Mouse (Mus musculus) T-helper 17 cell (primary cell): ENCODE measurements around the gene Kif1b.
"Not testable (repeated sequence)": the region's sequence is repeated elsewhere in the genome, so short reads cannot be mapped to it uniquely, and the experiment has no call there.

ENCODE experiments used
- in situ Hi-C, 2 experiments: fragments of 300-600 bp; cut with MboI, MseI; formaldehyde crosslinking; loops; 1 replicate in 1 of 2; 2 replicates in 1 of 2; pipeline ENCODE4 v1.15.1; 2025; ENCODE audit warnings: high pct_unique_total_duplicates in 2 of 2

Gene Kif1b

DNA sequence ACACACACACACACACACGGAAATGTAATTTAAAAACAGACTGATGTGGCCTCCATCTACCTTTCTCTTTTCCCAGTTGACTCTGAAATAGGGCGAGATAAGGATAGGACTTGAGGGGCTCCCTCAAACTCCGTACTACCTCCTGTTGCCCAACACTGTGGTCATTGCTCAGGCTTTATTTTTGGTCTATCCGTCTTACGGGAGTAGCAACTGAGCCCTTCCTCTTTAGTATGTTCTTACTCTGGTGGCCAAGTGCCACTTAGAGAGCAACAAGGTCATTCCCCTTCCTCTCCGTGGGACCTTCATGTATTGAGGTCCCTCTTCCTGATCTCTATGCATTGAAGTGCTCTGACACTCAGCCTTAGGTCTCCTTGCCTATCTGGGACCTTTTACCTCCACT lies 133.8 kb downstream of the Kif1b start:
- in situ Hi-C loops, result no loop called here

DNA sequence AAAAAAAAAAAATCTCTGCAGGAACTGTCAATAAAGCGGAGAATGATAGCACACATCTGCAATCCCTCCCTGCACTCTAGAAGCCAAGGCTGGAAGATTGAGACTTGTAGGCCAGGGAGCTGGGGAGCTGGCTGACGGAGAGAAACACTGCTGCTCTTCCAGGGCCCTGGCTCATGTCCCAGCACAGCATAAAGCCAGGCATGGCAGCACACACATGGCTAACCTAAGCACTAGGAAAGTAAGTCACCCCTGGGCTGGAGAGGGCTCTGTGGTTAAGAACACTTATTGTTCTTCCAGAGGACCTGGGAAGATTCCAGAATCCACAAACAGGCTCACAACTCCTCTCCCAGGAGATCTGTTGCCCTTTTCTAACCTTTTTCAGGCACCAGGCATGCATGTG lies 134.8 kb downstream of the Kif1b start:
- in situ Hi-C loops, result no loop called here

DNA sequence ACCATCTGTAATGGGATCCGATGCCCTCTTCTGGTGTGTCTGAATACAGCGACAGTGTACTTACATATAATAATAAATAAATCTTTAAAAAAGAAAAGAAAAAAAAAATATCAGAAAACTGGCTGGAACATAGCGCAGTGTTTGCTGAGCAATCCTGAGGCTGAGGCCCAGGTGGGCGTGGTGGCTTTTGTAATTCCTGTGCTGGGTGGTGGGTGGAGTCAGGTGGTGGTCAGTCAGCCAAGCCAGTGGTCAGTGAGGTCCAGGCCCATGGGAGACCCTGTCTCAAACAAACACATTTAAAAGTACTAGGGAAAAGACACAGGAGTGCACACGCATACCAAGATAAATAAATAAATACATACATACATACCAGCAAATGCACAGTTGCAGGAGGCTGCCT lies 135.4 kb downstream of the Kif1b start:
- in situ Hi-C loops, result no loop called here

DNA sequence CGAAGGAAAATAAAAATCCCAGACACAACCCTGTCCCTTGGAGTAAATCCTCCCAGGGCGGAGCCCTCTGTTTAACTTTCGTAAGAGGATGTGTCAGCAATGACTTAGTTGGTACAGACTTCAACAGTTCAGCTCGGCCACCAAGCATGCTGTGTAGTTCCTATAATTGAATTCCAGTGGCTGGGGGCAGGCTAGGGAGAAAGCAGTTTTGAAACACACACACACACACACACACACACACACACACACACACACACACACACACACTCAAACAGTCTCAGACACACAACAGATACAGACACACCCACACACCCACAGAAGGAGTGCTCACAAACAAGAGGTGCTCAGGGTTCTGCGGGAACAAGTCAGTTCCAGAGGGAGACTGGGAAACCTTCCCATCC lies 135.9 kb downstream of the Kif1b start:
- in situ Hi-C loops, result no loop called here

DNA sequence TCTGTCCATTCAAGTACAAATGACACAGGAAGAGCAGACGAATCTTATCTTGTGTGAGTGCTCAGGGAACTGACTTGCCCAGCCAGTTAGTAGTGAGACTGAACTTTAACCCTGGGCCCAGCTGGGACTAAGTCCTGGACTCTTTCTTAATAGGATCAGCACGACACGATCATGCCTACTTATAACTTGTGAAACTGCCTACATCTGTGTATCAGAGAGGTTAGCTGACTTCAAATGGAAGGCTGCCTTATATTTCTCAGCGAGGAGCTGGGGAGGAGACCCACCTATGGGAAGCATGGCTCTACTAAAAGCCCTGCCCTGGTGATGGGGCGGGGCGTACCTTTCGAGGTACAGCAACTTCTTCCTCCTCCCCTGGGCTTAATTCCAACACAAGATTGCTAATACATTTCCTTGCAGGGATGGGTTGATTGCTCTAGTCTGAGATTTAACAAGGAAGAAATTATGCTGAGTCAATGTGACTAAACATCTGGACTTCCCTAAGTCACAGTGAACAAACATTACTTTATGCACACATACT lies 137.0 kb downstream of the Kif1b start:
- in situ Hi-C loops, result no loop called here

DNA sequence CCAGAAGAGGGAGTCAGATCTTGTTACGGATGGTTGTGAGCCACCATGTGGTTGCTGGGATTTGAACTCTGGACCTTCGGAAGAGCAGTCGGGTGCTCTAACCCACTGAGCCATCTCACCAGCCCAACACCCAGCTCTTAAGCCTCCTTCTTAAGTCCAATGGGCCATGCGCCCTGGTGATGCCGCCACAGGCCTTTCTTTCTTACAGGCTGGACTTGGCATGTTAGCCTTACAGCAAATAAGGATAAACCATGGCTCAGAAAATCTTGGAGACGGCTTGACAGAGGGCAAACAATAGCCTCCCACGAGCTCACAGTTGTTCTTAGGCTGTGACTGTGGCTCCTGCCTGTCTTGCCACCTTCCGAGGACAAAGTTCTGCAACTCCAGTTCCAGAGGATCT lies 137.6 kb downstream of the Kif1b start:
- in situ Hi-C loops, result not testable (repeated sequence)

DNA sequence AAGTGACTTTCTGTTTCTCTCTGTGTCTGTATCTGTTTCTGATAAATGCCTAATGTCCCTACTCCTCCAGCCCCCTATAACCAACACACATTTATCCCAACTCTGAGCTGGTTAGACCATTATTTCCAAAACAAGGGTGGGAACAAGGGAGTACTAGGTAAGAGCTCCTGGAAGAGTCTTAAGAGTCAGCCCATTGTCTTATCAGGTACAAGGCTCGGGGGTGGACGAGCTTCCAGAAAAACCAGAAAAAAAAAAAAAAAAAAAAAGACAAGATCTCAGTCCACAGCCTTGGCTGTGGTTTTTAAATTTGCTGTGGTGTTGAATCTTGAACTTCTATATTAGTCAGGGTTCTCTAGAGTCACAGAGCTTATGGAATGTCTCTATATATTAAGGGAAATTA lies 139.5 kb downstream of the Kif1b start:
- in situ Hi-C loops, result no loop called here

DNA sequence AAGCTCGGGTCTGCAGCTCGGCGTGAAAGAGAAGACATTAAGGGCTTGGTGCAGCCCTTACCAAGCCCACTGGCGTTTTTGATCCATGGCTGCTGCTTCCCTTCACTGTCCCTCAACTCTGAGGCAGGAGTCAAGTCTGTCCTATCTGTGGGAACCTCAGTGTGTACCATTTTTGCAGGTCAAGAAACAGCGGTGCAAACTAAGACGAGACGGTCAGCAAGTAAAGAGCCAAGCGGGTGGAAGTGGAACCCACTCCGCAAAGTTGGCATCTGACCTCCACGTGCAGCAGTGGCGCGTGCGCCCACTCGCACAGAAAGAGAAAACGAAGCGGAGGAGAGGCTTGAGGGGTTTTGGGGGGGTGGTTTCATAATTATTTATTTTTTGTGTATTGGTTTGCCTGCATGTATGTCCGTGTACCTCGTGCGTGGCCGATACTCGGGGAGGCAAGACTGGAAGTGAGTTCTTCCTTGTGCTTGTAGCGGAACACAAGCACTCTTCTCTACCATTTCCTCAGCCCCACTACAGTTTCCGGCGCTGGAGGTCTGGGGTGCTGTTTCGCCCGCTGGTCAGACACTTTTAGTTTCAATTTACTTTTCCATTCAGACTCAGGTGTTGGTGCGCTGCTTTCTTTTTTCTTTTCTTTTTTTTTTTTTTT lies 140.4 kb downstream of the Kif1b start:
- in situ Hi-C loops, result no loop called here

DNA sequence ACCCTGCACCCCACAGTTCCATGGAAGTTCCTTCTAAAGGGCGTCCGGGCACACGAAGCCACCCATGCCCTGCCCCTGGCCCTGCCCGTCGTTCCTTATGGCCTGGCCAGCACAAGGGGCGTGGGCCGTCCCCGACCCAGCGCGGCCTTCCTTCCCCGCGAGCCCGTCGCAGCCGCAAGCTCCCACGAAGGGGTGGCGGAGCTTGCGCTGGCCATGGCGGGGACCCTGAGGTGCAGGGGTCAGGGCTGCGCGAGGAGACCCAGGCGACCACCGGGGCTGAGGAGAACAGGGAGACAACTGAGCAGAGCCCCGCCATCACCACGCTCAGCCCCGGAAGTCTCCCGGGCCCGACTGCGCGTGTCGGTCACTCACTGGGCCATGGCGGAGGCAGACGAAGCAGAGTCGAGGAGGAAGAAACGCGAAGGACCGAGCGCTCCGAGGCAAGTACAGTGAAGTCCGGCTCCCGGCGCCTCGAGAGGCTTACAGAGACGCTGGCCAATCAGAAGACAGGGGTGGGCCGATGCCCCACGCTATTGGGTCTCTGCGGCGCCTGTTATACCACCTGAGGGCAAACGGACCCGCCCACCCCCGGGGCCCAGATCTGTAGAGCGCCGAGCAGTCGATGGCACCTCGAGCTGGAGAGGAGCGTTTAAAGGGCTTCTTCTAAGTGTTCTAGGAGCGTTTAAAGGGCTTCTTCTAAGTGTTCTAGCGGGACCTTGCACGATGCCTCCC lies 141.1 kb downstream of the Kif1b start, which contains the start of gene Pgd:
Gene Pgd, minus strand, starts transcription at position 557 of the 732 bp plus-strand sequence.
- in situ Hi-C loops, result no loop called here

DNA sequence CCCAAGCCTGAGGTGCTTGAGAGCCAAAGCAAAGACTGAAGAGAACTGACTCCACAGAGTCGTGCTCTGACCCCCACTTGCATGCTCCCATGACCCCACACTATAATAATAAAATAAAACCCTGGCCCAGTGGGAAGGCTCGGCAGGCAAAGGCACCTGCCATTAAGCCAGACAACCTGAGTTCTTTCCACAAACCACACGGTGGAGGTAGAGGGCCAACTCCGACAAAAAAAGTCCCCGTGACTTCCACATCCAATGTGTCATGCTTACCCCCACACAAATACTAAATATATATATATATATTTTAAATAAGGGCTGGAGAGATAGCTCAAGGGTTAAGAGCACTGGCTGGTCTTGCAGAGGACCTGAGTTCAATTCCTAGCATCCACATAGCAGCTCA lies 143.3 kb downstream of the Kif1b start:
- in situ Hi-C loops, result no loop called here

DNA sequence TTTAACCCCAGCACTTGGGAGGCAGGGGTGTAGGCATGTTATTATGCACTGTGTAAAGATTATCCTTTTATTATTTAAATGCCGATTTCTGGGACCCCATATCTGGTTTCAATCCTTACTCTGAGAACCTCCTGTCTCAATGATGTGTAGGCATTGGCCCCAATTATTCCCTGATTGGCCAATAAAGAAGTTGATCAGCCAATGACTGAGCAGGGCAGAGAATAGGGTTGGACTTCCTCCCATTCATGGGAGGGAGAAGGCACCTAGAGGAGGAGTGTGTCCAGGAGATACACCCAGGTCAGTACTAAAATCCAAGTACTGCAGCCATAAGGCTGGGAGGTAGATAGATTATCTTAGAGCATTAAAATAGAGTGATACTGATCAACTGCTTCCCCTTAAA lies 144.3 kb downstream of the Kif1b start:
- in situ Hi-C loops, result no loop called here

DNA sequence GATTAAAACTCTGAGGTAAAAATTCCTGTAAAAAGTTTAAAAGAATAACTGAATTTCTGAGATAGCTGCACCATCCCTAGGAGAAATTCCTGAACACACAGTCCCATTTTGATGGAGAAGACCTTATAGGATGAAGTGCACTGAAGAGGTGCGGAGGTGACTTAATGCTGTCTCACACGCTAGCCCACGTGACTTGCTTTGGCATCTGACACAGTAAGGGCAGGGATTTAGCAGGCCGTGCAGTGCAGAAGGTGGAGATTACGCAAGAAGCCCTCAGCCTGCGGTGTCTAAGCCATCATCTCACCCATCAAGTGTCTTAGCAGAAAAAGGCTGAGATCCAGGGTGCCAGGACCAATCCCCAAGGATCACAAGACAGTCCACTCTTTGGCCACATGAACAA lies 146.3 kb downstream of the Kif1b start:
- in situ Hi-C loops, result no loop called here

DNA sequence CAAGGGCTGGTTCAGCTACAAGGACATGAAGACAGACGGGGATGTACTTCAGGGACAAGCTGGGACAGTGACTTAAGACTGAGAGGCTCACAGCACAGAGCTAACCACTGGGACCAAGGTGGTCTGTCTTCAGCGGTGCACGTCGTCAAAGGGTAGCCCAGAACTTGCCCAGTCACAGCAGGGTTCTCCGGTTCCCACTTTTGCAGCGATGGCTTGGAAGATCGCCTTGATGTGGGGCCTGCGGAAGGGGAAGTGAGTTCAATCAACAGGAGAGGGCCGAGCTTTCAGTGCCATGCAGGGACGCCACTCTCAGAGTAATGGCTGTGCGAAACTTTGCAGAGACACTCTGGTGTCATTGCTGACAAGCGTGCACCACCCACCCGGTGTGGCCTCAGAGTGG lies 147.6 kb downstream of the Kif1b start:
- in situ Hi-C loops, result no loop called here

DNA sequence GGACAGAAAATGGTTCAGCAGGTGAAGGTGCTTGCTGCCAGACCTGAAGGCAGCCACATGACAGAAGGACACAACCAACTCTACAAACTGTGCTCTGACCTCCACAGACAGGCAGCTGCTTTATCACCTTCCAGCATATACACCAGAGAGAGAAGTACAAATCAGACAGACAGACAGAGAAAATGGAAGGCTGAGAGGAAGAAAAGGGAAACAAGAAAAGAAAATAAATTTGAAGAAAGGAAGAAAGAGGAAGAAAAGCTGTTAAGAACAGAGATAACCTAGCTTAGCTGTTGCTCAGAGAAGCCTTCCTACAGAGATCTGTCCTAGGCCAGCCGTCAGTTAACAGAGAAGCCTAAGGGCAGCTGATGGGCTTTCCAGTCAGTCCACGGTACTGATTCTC lies 148.3 kb downstream of the Kif1b start:
- in situ Hi-C loops, result no loop called here

DNA sequence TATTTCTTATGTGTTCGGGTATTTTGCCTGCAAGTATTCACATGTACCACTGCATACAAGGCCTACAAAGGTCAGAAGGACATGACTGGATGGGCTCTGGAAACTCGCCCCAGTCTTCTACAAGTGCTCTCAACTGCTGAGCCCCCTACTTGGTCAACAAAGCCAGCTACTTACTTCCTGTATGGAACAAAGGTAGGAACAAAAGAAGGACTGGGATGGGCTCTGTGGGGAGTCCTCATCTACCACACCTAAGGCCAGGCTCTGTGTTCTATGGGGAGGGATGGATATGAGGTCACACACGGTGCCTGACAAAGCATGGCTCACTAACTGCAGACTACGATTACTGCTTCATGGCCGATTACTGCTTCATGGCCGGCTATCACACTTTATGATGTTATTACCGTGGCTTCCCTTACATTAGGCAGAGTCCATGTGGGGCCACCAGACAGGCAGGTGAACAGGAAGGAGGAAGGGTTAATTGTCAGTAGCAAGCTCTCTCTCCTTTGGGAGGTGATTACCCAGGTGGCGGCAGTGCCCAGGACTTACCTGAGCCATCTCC lies 150.0 kb downstream of the Kif1b start:
- in situ Hi-C loops, result no loop called here

DNA sequence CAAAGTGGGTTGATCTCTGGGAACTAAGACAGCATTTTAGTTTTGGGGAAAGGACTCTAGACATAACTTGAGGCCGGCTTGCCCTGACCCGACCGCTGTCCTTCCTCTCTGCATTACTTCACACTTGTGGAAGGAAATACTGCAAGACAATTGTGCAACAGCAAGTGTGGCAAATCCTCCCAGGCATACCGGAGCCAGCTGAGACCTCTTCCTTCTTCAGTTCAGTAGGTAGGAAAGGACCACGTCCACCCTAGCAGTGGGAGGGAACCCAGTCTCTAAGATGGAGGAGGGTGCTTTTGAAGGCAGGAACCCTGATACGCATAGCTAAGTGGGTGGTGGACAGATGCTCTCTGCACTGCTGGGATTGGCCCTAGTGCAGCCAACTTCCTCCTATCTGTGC lies 151.8 kb downstream of the Kif1b start:
- in situ Hi-C loops, result no loop called here

DNA sequence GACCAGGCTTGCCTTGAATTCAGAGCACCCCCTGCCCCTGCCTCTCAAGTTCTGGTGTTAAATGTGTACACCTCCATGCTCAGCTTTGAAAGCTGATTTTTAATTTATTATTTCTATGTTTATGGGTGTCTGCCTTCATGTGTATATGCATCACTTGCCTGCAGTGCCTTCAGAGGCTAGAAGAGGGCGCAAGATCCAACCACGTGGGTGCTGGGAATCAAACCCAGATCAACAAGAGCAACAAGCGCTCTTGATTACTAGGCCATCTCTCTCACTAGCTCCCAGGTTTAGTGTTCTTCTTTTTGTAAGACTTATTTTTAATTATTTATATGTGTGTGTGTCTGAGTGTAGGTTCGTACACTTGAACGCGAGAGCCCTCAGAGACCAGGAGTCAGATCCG lies 152.6 kb downstream of the Kif1b start:
- in situ Hi-C loops, result no loop called here

DNA sequence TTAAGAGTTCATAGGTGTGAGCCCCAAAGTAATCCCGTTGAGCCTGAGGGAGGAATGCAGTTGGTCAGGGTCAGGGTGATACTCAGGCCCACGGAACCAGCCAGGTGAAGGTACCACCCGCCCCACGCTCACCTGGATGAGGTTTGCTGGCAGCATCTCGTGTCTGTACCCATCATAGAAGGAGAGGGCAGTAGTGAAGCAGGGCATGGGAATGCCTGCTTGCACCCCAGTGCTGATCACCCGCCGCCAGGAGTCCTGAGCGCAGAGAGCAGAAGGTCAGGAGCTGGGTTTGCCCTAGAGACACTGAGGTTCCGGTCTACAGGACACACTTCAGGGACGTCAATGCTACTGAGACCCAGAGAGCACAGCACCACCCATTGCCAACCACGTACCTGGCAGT lies 156.8 kb downstream of the Kif1b start:
- in situ Hi-C loops, result no loop called here

DNA sequence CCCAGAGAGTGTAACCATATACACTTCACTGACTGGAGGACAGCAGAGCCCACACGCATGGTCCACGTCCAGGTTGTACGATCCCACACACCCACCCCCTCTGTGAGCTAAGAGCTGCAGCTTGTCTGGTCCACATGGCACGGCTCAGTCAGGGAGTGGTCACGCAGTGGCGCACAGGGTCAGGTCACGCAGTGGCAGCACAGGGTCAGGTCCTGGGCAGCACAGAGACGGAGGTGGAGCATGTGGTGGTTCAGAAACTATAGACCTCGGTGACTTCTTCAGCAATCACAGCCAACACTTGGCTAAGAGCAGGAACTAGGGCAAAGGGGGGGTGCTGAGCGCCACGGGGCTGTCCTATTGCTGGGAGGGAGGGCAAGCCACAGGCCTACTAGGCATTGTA lies 157.2 kb downstream of the Kif1b start:
- in situ Hi-C loops, result no loop called here

DNA sequence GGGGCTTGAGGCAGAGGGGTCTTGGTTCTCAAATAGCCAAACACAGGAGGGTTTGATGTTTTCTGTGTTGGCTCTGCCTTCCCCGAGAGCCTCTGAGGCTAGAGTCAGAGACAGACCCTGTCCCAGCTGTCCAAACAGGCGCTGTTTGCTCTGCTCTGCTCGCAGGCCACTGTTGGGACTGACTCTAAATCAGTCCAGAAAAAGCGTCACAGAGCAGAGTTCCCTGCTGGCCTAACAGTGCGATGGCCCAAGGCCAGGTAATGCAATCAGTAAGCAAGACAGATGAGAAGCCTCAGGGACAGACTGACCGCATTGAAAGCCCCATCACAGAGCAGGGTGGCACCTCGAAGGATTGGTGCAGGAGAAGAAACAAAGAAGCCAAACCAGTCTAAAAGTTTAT lies 157.9 kb downstream of the Kif1b start:
- in situ Hi-C loops, result loop anchor here (5.0 to 10.0 kb wide), 2 partner anchors 33 to 395 kb away; no protein-coding TSS in a partner anchor

DNA sequence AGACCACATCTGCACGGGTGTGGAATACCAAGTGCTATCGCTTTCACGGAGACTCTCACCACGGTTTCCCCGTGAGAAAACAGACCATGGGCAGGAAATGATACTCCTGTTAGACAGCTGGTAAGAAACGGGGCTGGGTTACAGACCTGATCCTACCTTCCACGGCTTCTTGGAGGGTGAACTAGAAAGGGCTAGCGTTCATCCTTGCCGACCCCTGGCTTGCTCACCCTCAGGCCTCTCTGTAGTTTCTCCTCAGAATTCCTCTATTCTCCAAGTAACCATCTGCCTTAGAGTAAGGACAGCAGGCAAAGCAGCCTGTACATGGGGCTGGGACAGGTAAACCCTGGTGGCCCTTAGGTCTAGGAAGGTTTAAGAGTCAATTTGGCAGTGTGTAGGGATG lies 158.3 kb downstream of the Kif1b start:
- in situ Hi-C loops, result loop anchor here (5.0 to 10.0 kb wide), 2 partner anchors 33 to 396 kb away; no protein-coding TSS in a partner anchor

DNA sequence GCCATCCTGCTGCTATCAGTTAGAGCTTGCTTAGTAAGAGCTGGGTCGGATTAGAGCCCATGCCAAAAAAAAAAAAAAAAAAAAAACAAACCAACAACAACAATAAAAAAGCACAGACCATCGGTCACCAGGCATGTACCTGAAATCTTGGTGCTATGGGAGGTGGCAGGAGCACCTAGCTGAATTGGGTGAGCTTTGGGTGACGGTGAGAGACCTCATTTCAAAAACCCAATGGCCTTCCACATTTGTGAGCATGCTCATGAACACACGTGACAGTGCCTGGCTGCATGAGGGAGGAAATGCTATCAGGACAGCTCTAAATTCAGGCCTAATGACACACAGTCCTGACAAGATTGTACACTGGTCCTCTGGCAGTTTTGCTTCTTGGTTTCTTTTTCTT lies 159.4 kb downstream of the Kif1b start:
- in situ Hi-C loops, result loop anchor here (5.0 to 10.0 kb wide), 2 partner anchors 34 to 397 kb away; no protein-coding TSS in a partner anchor

DNA sequence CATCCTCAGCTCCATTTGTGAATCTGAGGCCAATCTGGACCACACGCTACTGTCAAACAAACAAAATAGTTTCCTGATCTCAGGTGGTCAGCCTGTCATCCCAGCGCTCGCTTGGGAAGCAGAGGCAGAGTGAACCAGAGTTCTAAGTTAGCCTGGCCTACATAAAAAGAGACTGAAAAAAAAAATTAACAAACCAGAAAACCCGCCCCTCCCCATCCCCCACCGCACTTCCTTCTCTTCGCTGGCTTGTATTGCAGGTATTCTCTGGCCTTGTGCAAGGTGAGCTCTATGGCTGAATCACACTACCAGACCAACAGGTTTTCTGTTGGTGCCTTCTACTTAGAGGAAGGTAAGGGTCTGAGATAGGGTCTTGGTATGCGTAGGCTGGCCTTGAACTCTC lies 160.0 kb downstream of the Kif1b start:
- in situ Hi-C loops, result loop anchor here (5.0 to 10.0 kb wide), 2 partner anchors 35 to 397 kb away; no protein-coding TSS in a partner anchor
